Mouse (Mus musculus) 416B (cell line): ENCODE data around the gene Fignl2.

Source experiments
- DNase-seq: peaks from one replicate; pipeline ENCODE4 v3.0.0; 2011; ENCODE audit warnings: low read depth

Gene Fignl2

GRCm38 (mm10) chr15:101008386-101009010 is 69.9 kb downstream of the Fignl2 start:
- no peak for DNase-seq

GRCm38 (mm10) chr15:101007236-101007635 is 71.1 kb downstream of the Fignl2 start:
- no peak for DNase-seq

DNA sequence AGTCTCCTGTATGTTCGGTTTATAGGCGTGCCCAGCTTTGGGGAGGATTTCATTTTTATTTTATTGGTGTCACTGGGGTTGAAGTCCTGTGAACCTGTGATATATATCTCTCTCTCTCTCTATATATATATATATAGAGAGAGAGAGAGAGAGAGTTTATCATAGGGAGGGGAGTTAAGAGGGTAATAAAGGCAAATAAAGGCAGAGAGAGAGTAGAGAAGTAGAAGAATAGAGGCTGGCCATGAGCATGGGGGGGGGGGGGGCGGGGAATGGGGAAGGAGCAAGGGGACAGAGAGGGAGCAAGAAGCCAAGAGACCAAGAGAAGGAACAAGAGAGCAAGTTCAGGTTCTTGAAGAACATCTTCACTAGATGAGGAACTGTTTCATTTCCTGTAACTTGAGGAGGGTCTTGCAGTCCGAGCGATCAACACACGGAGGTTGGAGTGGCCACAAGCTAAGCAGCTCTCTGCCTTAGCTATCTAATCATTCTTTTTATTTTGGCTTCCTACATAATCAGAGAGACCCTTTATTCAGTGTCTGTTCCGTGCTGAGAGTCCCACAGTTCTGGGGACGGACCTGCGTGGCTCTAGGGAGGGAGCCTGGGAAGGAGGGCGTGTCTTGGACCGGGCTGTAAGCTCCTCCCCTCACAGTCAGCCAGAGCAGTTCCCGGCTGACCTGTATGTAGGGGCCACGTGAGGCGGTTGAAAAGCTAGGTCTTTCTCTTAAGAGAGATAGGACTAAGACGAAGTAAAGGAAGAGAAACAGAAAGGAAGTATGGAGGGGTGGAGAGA is 71.9 kb downstream of the Fignl2 start:
- DNase-seq, result peak; percentile 69

GRCm38 (mm10) chr15:101005717-101006116 is 72.7 kb downstream of the Fignl2 start:
- no peak for DNase-seq

- DNase-seq, result no peak
Measured at GRCm38 (mm10) chr15:101004538-101004937, 73.8 kb downstream of the Fignl2 start.

DNA sequence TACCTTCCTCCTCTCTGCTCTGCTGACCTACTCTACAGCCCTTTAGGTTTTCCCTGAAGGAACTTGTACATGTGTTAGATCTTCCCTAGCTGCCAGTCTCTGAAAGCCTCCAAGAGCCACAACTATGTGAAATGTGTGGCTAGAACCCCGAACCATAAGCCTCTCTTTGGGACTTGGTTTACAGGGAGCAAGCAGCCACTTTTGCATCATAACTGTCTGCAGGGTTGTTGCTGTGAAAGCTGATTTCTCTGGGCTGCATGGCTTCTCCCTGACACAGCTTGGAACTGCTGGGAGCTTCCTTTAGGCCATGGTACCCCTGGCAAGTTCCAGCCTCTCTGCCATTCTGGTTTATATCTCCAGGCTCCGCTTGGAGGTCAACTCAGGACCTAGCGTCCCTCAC is 75.9 kb downstream of the Fignl2 start:
- no peak for DNase-seq

- no peak for DNase-seq
Measured at GRCm38 (mm10) chr15:101001685-101002084, 76.7 kb downstream of the Fignl2 start.
